8 mouse cellular contexts compared by ENCODE assay signal in genomic region chr17:47526856-47527520, GRCm38 (mm10). TPM values are rescaled to one million over a fixed set of nuclear protein-coding genes. Genes with fewer than 3 reads are reported as not detected.
DNase-seq lines count a peak whose midpoint lies in the region; ATAC-seq lines count a peak whose summit lies in the region.

No protein-coding gene starts in this region.

- no peaks in the 10 kb centered on the region for H3K36me3 ChIP-seq in heart, embryonic 10.5 days
- H3K36me3 ChIP-seq in intestine, embryonic 15.5 days, result no peaks in the 10 kb centered on the region
- no peaks in the 10 kb centered on the region for H3K36me3 ChIP-seq in stomach, embryonic 14.5 days (ENCODE audit: control insufficient read depth, insufficient read depth, low read length)

- DNase-seq in heart, embryonic 10.5 days (ENCODE audit: low spot score), result no peak
- no peak for DNase-seq in heart, postnatal 10 days
- DNase-seq in testis, postnatal 10 days (ENCODE audit: low spot score), result peak; percentile 54
- DNase-seq in testis, postnatal 14 days (ENCODE audit: low spot score), result no peak
- no peak for DNase-seq in spleen, adult 12 weeks (ENCODE audit: low spot score)
- DNase-seq in adipocyte (ENCODE audit: low spot score), result no peak

- H3K4me2 ChIP-seq in intestine, embryonic 15.5 days (replicated peaks), result peak overlapping the region; percentile 41
- no peak overlapping the region; the same call in 1 of the 2 replicates for H3K4me2 ChIP-seq in stomach, embryonic 14.5 days (replicated peaks; ENCODE audit: low read depth, low read length)

- H3K9me3 ChIP-seq in heart, embryonic 10.5 days, result no peaks in the 10 kb centered on the region
- H3K9me3 ChIP-seq in intestine, embryonic 15.5 days, result no peaks in the 10 kb centered on the region
- no peaks in the 10 kb centered on the region for H3K9me3 ChIP-seq in stomach, embryonic 14.5 days (ENCODE audit: control insufficient read depth, low read depth, low read length)

- intact Hi-C loops in heart, postnatal 10 days (cut with DNase I), result loop anchor here (5.0 kb wide), 1 partner anchor 45 kb away; no protein-coding TSS in a partner anchor

- WGBS in heart, embryonic 10.5 days, result 87% methylated on average over 17 of the region's 17 CpGs
- 58% methylated on average over 17 of the region's 17 CpGs for WGBS in intestine, embryonic 15.5 days
- 67% methylated on average over 17 of the region's 17 CpGs for WGBS in stomach, embryonic 14.5 days

- peak overlapping the region; percentile 16; the same call in 1 of the 2 replicates for H3K4me3 ChIP-seq in heart, embryonic 10.5 days
- H3K4me3 ChIP-seq in intestine, embryonic 15.5 days (replicated peaks), result no peak overlapping the region
- H3K4me3 ChIP-seq in stomach, embryonic 14.5 days (ENCODE audit: low read depth, low read length), result no peak overlapping the region

- no peaks in the 10 kb centered on the region for H3K27me3 ChIP-seq in heart, embryonic 10.5 days (ENCODE audit: insufficient read depth, poor library complexity, severe bottlenecking)
- H3K27me3 ChIP-seq in intestine, embryonic 15.5 days (replicated peaks), result no peaks in the 10 kb centered on the region
- no peaks in the 10 kb centered on the region for H3K27me3 ChIP-seq in stomach, embryonic 14.5 days (ENCODE audit: control insufficient read depth, insufficient read depth, low read length)

- peak; percentile 46 for ATAC-seq in intestine, embryonic 15.5 days
- no peak for ATAC-seq in stomach, embryonic 14.5 days (ENCODE audit: insufficient number of reproducible peaks, insufficient read depth, low FRiP score, low read depth)

- H3K4me1 ChIP-seq in heart, embryonic 10.5 days, result peaks cover 65% of the 10 kb centered on the region
- peaks cover 43% of the 10 kb centered on the region for H3K4me1 ChIP-seq in intestine, embryonic 15.5 days (replicated peaks)
- H3K4me1 ChIP-seq in stomach, embryonic 14.5 days (ENCODE audit: control insufficient read depth, insufficient read depth, low read length), result peaks cover 44% of the 10 kb centered on the region

- 0 out of 2 replicates have a peak overlapping the region, but pooled peaks have one; percentile 15 for H3K9ac ChIP-seq in intestine, embryonic 15.5 days
- H3K9ac ChIP-seq in stomach, embryonic 14.5 days (replicated peaks; ENCODE audit: low read depth, low read length), result no peak overlapping the region

- peak overlapping the region; percentile 91 for H3K27ac ChIP-seq in heart, embryonic 10.5 days
- peak overlapping the region; percentile 89 for H3K27ac ChIP-seq in intestine, embryonic 15.5 days
- H3K27ac ChIP-seq in stomach, embryonic 14.5 days (ENCODE audit: low read length), result peak overlapping the region; percentile 97

RNA-seq across cellular contexts. Expression of gene Ccnd3, which starts 22.1 kb away (rescaled TPM):
- polyA plus RNA-seq in heart, embryonic 10.5 days (2016; fragmentation: Nextera tagmentation; extraction: Ambion mirVana), result 552 and 644 TPM in 2 replicates
- total RNA-seq in heart, postnatal 10 days (2021), result 100 to 1,000 TPM; 119 to 132 TPM
- polyA plus RNA-seq in intestine, embryonic 15.5 days (2015; fragmentation: Nextera tagmentation; extraction: Ambion mirVana), result 394 and 407 TPM in 2 replicates
- 425 and 428 TPM in 2 replicates for polyA plus RNA-seq in stomach, embryonic 14.5 days (2014; fragmentation: Nextera tagmentation; extraction: Ambion mirVana)

RNA-seq across cellular contexts. Expression of gene Taf8, which starts 24.9 kb away (rescaled TPM):
- 23.0 and 28.5 TPM in 2 replicates for polyA plus RNA-seq in heart, embryonic 10.5 days (2016; fragmentation: Nextera tagmentation; extraction: Ambion mirVana)
- total RNA-seq in heart, postnatal 10 days (2021), result 10 to 100 TPM; 14.0 to 15.5 TPM
- 20.4 and 21.9 TPM in 2 replicates for polyA plus RNA-seq in intestine, embryonic 15.5 days (2015; fragmentation: Nextera tagmentation; extraction: Ambion mirVana)
- polyA plus RNA-seq in stomach, embryonic 14.5 days (2014; fragmentation: Nextera tagmentation; extraction: Ambion mirVana), result 24.5 and 27.3 TPM in 2 replicates
